Mouse (Mus musculus) liver, embryonic 14.5 days (tissue): ENCODE results near the gene Rfx6. TPM values are rescaled to one million over a fixed set of nuclear protein-coding genes. Genes with fewer than 3 reads are reported as not detected.

ENCODE experiments used
- ATAC-seq: fragments of 200-750 bp; cut with Nextera tagmentation; 2 replicates; pipeline ENCODE4 v1.8.0; 2017; ENCODE audit warnings: moderate number of reproducible peaks, mild to moderate bottlenecking, moderate library complexity; ENCODE audit not compliant: insufficient read depth
- DNase-seq, 3 experiments: peaks; one replicate each; pipeline ENCODE4 v3.0.0-alpha.2; 2012 to 2013; ENCODE audit warnings: low read depth in 3 of 3, low spot score in 3 of 3
- H3K27ac ChIP-seq: fragments of 300-500 bp; sonication (generic); 2 replicates; pipeline ENCODE4 v1.5.1; 2014; ENCODE audit warnings: moderate library complexity, mild to moderate bottlenecking, control low read depth, inconsistent platforms
- H3K27me3 ChIP-seq: fragments of 300-500 bp; sonication (generic); 2 replicates; pipeline ENCODE4 v1.6.1; 2014; ENCODE audit warnings: mild to moderate bottlenecking, low read length, moderate library complexity; ENCODE audit not compliant: control insufficient read depth, insufficient read depth
- H3K36me3 ChIP-seq: fragments of 300-500 bp; sonication (generic); replicated peaks from 2 replicates; pipeline ENCODE4 v1.6.1; 2014; ENCODE audit warnings: low read depth; ENCODE audit not compliant: control insufficient read depth, insufficient read depth
- H3K4me1 ChIP-seq, 2 experiments: fragments of 200-500 bp in 1 of 2; fragments of 300-500 bp in 1 of 2; sonication (generic) in 1 of 2; replicated peaks; 2 replicates each; pipeline ENCODE4 v1.6.1; 2012 to 2014; ENCODE audit warnings: antibody characterized with exemption in 1 of 2, inconsistent platforms in 1 of 2, low read length in 1 of 2; ENCODE audit not compliant: control insufficient read depth in 2 of 2, insufficient read depth in 2 of 2
- H3K4me2 ChIP-seq: fragments of 300-500 bp; sonication (generic); 2 replicates; pipeline ENCODE4 v1.6.1; 2014; ENCODE audit warnings: low read depth, mild to moderate bottlenecking, control low read depth, moderate library complexity
- H3K4me3 ChIP-seq, 2 experiments: fragments of 200-500 bp in 1 of 2; fragments of 300-500 bp in 1 of 2; sonication (generic) in 1 of 2; 2 replicates each; pipeline ENCODE4 v1.5.1; 2012 to 2014; ENCODE audit warnings: low read depth in 2 of 2, low read length in 2 of 2, mild to moderate bottlenecking in 2 of 2, control low read depth in 1 of 2, inconsistent platforms in 1 of 2, moderate library complexity in 1 of 2; ENCODE audit not compliant: insufficient read depth in 1 of 2
- H3K9ac ChIP-seq: fragments of 300-500 bp; sonication (generic); replicated peaks from 2 replicates; pipeline ENCODE4 v1.6.1; 2014; ENCODE audit warnings: mild to moderate bottlenecking, control low read depth, moderate library complexity
- H3K9me3 ChIP-seq: fragments of 300-500 bp; sonication (generic); 2 replicates; pipeline ENCODE4 v1.6.1; 2016; ENCODE audit warnings: low read length, mixed read lengths; ENCODE audit not compliant: control insufficient read depth
- CTCF ChIP-seq: IDR thresholded peaks from 2 replicates; pipeline ENCODE4 v1.5.1; 2016; ENCODE audit warnings: antibody characterized with exemption, low read depth, control low read depth
- EP300 ChIP-seq: IDR thresholded peaks from 2 replicates; pipeline ENCODE4 v1.6.1; 2016; ENCODE audit warnings: antibody characterized with exemption, low read depth
- WGBS: fragments of 180-500 bp; shearing (Covaris S2); extraction: QIAGEN DNeasy Blood & Tissue Kit; methylation state at CpG from one replicate; pipeline ENCODE4 v1.1.7; 2014; ENCODE audit not compliant: insufficient replicate concordance; 5-methylcytosine and 5-hydroxymethylcytosine counted together
- polyA plus RNA-seq, 2 experiments: library from polyadenylated mRNA; depleted of rRNA in 1 of 2; stranded (reverse) in 1 of 2; unstranded in 1 of 2; fragments of >200 nt; fragmentation: Nextera tagmentation in 1 of 2; extraction: Ambion mirVana in 1 of 2; gene quantifications; 2 replicates each; pipeline versions ENCODE4 v1.2.1 to v1.2.3; 2012 to 2014

Rfx6 gene
- polyA plus RNA-seq, 2 experiments = 0.01 TPM; not detected in 1

DNA sequence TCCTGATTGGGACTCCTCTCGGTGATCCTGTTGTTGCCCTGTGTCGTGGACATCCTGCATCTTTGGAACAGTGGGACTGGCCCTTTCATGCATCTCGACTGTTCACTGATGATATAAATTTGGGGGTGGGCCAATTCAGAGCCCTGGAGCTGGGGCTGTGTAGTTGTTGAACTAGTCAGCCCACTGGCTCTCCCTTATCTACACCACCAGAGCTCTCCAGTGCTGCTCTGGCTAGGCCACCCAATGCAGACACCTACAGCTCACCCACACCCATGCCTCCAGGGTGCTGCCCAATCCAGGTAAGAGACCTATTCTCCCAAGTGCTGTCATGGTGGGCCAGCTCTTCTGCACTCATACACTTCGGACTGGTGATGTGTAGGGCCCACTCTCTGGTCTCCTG, 6.0 kb upstream of the Rfx6 start:
- no peak overlapping the region for H3K9ac ChIP-seq
- WGBS = 58% methylated on average over 4 of the region's 4 CpGs
- no peak for ATAC-seq
- H3K4me1 ChIP-seq = no peaks in the 10 kb centered on the region
- no peak for DNase-seq
- no peaks in the 10 kb centered on the region for H3K9me3 ChIP-seq
- no peak for TF ChIP-seq EP300
- no peak for TF ChIP-seq CTCF
- no peaks in the 10 kb centered on the region for H3K36me3 ChIP-seq
- no peak overlapping the region for H3K4me3 ChIP-seq
- no peak overlapping the region for H3K27ac ChIP-seq
- no peak overlapping the region for H3K4me2 ChIP-seq
- H3K27me3 ChIP-seq = peaks cover 4% of the 10 kb centered on the region; the same call in 1 of the 2 replicates

DNA sequence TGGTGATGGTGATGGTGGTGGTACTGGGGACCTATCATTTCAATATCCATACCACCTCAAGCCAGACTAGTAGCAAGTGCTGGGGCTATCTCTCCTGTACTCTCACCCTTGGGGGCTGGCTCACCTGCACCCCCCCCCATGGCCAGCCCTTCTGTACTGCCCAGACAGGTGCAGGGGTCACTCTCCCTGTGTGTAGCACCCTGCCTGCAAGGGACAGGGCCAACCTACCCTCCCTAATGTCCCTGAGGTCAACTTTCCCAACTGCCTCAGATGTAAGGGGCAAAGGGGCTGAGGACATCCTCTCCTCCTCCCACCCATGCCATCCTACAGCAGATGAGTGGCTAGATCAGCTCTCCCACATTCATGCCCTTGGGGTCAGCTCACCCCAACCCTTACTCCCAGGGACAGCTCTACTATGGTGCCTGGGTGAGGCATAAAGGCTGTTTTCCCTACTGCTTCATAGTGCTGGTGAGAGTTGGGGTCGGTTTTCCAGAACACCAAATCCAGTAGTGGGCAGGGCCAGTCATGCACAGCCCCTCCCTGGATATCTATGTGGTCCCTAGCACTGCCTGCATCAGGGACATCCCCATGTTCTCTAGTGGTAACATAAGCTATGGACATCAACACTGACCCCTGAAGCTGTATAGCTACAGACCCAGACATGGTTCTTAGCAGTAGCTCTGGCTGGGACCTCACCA, 5.3 kb upstream of the Rfx6 start:
- Histone ChIP-seq H3K4me3 (no peak overlapping the region), H3K4me2 (no peak overlapping the region), H3K9me3 (no peaks in the 10 kb centered on the region), H3K9ac (no peak overlapping the region), H3K27me3 (peaks cover 8% of the 10 kb centered on the region), H3K27ac (no peak overlapping the region), H3K36me3 (no peaks in the 10 kb centered on the region), H3K4me1 (no peaks in the 10 kb centered on the region)
- ATAC-seq = no peak
- DNase-seq = no peak
- WGBS = 30% methylated on average over 1 of the region's 1 CpGs
- TF ChIP-seq CTCF = no peak
- TF ChIP-seq EP300 = no peak

DNA sequence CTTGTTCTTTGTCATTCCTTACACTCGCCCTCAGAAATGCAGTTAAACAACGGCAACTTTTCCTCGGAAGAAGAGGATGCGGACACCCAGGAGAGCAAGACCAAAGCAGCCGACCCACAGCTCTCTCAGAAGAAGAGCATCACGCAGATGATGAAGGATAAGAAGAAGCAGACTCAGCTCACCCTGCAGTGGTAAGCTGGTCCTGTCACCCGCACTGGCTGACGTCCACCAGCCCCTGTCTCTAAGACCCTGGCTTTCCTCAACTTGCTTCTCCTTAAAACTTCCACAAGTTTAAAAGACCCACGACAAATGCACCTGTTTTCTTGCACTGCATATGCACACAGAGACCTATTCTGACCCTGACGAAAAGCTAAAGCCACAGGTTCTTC, 689 bp downstream of the Rfx6 start:
- Histone ChIP-seq H3K27ac (no peak overlapping the region), H3K9me3 (no peaks in the 10 kb centered on the region), H3K36me3 (no peaks in the 10 kb centered on the region), H3K27me3 (peaks cover 20% of the 10 kb centered on the region), H3K9ac (no peak overlapping the region), H3K4me2 (peak overlapping the region; percentile 50), H3K4me1 (no peaks in the 10 kb centered on the region), H3K4me3 (no peak overlapping the region)
- DNase-seq = no peak
- TF ChIP-seq CTCF (no peak), EP300 (no peak)
- WGBS = 8% methylated on average over 10 of the region's 10 CpGs
- ATAC-seq = no peak

DNA sequence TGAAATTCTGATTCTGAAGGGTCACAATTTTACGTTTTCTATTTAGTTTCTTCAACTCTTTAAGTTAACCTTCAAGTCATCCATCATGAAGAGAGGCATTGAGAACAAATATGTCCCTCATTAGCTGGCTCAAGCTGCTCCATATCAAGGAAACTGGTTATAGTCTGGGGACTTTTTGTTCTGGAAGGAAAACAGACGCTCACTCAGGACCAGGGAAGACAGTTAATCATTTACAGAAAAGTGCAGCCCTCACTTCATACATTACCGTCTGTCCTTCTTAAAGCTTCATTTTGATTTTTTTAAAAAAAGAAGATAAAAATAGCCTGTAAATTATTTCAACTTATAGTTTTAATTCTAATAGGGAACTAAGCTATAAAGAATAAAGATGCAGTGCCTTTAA, 43.3 kb downstream of the Rfx6 start:
- H3K36me3 ChIP-seq = no peaks in the 10 kb centered on the region
- no peak for ATAC-seq
- H3K9me3 ChIP-seq = no peaks in the 10 kb centered on the region
- no peaks in the 10 kb centered on the region for H3K27me3 ChIP-seq
- no peak overlapping the region for H3K9ac ChIP-seq
- no peak for DNase-seq
- no peak overlapping the region for H3K27ac ChIP-seq
- no peaks in the 10 kb centered on the region for H3K4me1 ChIP-seq
- TF ChIP-seq CTCF (no peak), EP300 (no peak)
- H3K4me3 ChIP-seq = no peak overlapping the region
- WGBS = 53% methylated on average over 3 of the region's 3 CpGs
- H3K4me2 ChIP-seq = no peak overlapping the region

DNA sequence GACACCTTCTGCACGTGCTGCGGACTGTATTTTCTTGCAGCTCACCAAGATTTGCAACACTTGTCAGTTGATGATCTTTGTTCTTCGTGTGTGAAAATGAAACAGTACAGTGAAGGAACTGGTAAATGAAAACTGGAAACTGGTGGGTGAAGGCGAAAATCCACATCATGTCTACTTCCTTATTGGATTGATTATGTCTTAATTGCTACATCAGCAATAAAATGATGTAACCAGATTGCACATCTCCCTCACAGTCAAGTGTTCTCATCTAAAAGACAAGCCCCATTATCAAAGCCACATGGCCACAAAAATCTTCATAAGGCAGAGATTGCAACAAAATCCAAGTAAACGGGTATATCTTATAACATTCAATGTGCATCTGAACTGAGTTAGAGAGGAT, 83.9 kb downstream of the Rfx6 start:
- no peaks in the 10 kb centered on the region for H3K27me3 ChIP-seq
- peaks cover 0 to 3% of the 10 kb centered on the region in 2 experiments; a peak in 1 of 4 replicates for H3K4me1 ChIP-seq
- ATAC-seq = no peak
- no peak overlapping the region for H3K27ac ChIP-seq
- no peaks in the 10 kb centered on the region for H3K36me3 ChIP-seq
- H3K4me3 ChIP-seq = no peak overlapping the region
- no peaks in the 10 kb centered on the region for H3K9me3 ChIP-seq
- 56% methylated on average over 5 of the region's 5 CpGs for WGBS
- no peak for DNase-seq
- no peak overlapping the region for H3K9ac ChIP-seq
- H3K4me2 ChIP-seq = no peak overlapping the region
- TF ChIP-seq EP300 (no peak), CTCF (no peak)
